Mouse (Mus musculus) liver, embryonic 15.5 days (tissue): ENCODE data around the gene Fads6. TPM values are rescaled to one million over a fixed set of nuclear protein-coding genes. Genes with fewer than 3 reads are reported as not detected.

Experiments used
- ATAC-seq: fragments of 200-750 bp; cut with Nextera tagmentation; 2 replicates; pipeline ENCODE4 v1.8.0; 2017; ENCODE audit warnings: moderate number of reproducible peaks, mild to moderate bottlenecking, moderate library complexity; ENCODE audit not compliant: insufficient read depth
- H3K27ac ChIP-seq: fragments of 300-500 bp; sonication (generic); replicated peaks from 2 replicates; pipeline ENCODE4 v1.5.1; 2015; ENCODE audit warnings: mild to moderate bottlenecking, inconsistent platforms
- H3K27me3 ChIP-seq: fragments of 300-500 bp; sonication (generic); 2 replicates; pipeline ENCODE4 v1.6.1; 2015; ENCODE audit warnings: mild to moderate bottlenecking, inconsistent platforms
- H3K36me3 ChIP-seq: fragments of 300-500 bp; sonication (generic); replicated peaks from 2 replicates; pipeline ENCODE4 v1.6.1; 2015; ENCODE audit warnings: moderate library complexity, mild to moderate bottlenecking, inconsistent platforms
- H3K4me1 ChIP-seq: fragments of 300-500 bp; sonication (generic); replicated peaks from 2 replicates; pipeline ENCODE4 v1.6.1; 2015; ENCODE audit warnings: inconsistent platforms
- H3K4me2 ChIP-seq: fragments of 300-500 bp; sonication (generic); 2 replicates; pipeline ENCODE4 v1.6.1; 2015; ENCODE audit warnings: moderate library complexity, mild to moderate bottlenecking, inconsistent platforms
- H3K4me3 ChIP-seq: fragments of 300-500 bp; sonication (generic); replicated peaks from 2 replicates; pipeline ENCODE4 v1.5.1; 2015; ENCODE audit warnings: mild to moderate bottlenecking, inconsistent platforms
- H3K9ac ChIP-seq: fragments of 300-500 bp; sonication (generic); 2 replicates; pipeline ENCODE4 v1.6.1; 2015; ENCODE audit warnings: moderate library complexity, mild to moderate bottlenecking, inconsistent platforms
- H3K9me3 ChIP-seq: fragments of 300-500 bp; sonication (generic); replicated peaks from 2 replicates; pipeline ENCODE4 v1.6.1; 2016; ENCODE audit warnings: inconsistent platforms
- WGBS: fragments of 180-500 bp; shearing (Covaris S2); methylation state at CpG from one replicate; pipeline ENCODE4 v1.1.7; 2015; ENCODE audit warnings: mixed read lengths; ENCODE audit not compliant: insufficient replicate concordance; 5-methylcytosine and 5-hydroxymethylcytosine counted together
- polyA plus RNA-seq: library from polyadenylated mRNA; unstranded; fragments of >200 nt; fragmentation: Nextera tagmentation; extraction: Ambion mirVana; gene quantifications from 2 replicates; pipeline ENCODE4 v1.2.1, GENCODE M21; 2015

Gene Fads6
- polyA plus RNA-seq, 1 experiment from 2014 or later, result 3.4 TPM

DNA sequence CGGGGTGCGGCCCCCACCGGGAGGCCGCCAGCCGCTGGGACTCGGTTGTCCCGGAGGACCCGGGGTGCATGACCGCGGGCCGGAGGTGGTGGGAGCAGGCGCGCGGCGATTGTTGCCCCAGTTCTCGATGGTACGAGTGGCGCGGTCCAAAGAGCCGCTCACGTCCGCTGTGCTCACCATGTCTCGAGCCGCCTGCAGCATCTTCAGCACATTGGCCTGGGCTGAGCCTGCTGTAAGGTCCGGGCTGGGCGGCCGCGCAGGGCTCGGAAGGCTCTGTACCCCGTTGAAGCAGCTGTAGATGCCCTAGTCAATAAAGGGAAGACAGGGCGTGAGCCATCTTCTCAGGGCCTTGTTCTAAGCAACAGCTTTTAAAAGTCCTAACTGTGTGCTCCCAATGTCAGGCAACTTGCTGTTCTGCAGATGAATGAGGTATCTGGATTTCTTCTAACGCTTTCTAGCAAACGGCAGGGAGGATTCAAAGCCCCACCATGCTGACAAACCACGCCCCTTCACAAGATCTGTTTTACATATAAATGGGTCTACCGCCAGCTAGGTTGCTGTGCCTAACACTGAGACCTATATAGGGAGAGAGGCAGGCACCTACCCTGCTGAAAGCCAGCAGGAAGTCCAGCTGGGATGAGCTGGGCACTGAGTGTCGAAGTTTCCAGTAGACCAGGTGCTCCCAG is 46.9 kb downstream of the Fads6 start:
- Histone ChIP-seq H3K4me3 (peak overlapping the region; percentile 32), H3K9ac (no peak overlapping the region), H3K36me3 (no peaks in the 10 kb centered on the region), H3K9me3 (no peaks in the 10 kb centered on the region), H3K27ac (no peak overlapping the region), H3K27me3 (peaks cover 85% of the 10 kb centered on the region), H3K4me2 (peak overlapping the region; percentile 50), H3K4me1 (peaks cover 9% of the 10 kb centered on the region)
- 5% methylated on average over 36 of the region's 36 CpGs for WGBS
- ATAC-seq, result no peak

- 4% methylated on average over 63 of the region's 63 CpGs for WGBS
These were observed 47.6 kb downstream of the Fads6 start for GRCm38 (mm10) chr11:115249721-115250404.

GRCm38 (mm10) chr11:115247945-115248344 is 49.5 kb downstream of the Fads6 start:
- Histone ChIP-seq H3K4me1 (peaks cover 24% of the 10 kb centered on the region), H3K9ac (no peak overlapping the region), H3K4me2 (no peak overlapping the region), H3K9me3 (no peaks in the 10 kb centered on the region), H3K4me3 (no peak overlapping the region), H3K27me3 (peaks cover 64% of the 10 kb centered on the region), H3K27ac (no peak overlapping the region), H3K36me3 (no peaks in the 10 kb centered on the region)
- 37% methylated on average over 6 of the region's 6 CpGs for WGBS
- no peak for ATAC-seq

More at GRCm38 (mm10) chr11:115249721-115250404, 47.6 kb downstream of the Fads6 start:
- Histone ChIP-seq H3K36me3 (no peaks in the 10 kb centered on the region), H3K27ac (no peak overlapping the region), H3K4me2 (peak overlapping the region; percentile 50), H3K4me3 (peak overlapping the region; percentile 32), H3K9ac (no peak overlapping the region), H3K9me3 (no peaks in the 10 kb centered on the region), H3K27me3 (peaks cover 78% of the 10 kb centered on the region), H3K4me1 (peaks cover 15% of the 10 kb centered on the region)
- no peak for ATAC-seq

- Histone ChIP-seq H3K27me3 (peaks cover 57% of the 10 kb centered on the region), H3K27ac (no peak overlapping the region), H3K4me1 (peaks cover 24% of the 10 kb centered on the region), H3K9ac (no peak overlapping the region), H3K4me2 (no peak overlapping the region), H3K4me3 (no peak overlapping the region), H3K9me3 (no peaks in the 10 kb centered on the region), H3K36me3 (no peaks in the 10 kb centered on the region)
- ATAC-seq, result no peak
- 21% methylated on average over 3 of the region's 3 CpGs for WGBS
These were observed 50.2 kb downstream of the Fads6 start for GRCm38 (mm10) chr11:115247240-115247639.

- Histone ChIP-seq H3K27me3 (peaks cover 50% of the 10 kb centered on the region), H3K9ac (no peak overlapping the region), H3K36me3 (no peaks in the 10 kb centered on the region), H3K27ac (no peak overlapping the region), H3K4me3 (no peak overlapping the region), H3K4me1 (peaks cover 24% of the 10 kb centered on the region), H3K4me2 (no peak overlapping the region), H3K9me3 (no peaks in the 10 kb centered on the region)
- no peak for ATAC-seq
- WGBS, result 67% methylated on average over 8 of the region's 8 CpGs
These were observed 51.1 kb downstream of the Fads6 start for GRCm38 (mm10) chr11:115246386-115246785.

DNA sequence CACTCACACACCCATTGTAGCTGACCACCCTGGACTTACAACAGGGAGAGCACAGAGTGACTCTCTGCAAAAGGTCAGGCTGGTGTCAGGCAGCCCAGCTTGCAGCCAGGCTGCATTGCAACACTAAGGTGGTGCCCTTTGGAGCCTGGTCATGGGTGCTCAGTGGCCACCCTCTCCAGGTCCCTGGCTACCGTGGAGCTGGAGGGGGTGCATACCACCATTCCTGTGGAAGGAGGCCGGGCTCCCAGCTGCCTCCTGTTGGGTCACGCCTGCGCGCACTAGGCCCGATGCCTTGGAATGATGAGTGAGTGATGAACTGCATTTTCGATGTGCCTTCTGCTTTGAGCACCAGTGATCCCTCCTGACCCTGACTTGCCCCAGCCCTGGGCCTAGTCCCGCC is 52.6 kb downstream of the Fads6 start:
- Histone ChIP-seq H3K4me3 (no peak overlapping the region), H3K9ac (no peak overlapping the region), H3K9me3 (no peaks in the 10 kb centered on the region), H3K4me1 (peaks cover 18% of the 10 kb centered on the region), H3K4me2 (no peak overlapping the region), H3K27me3 (peaks cover 34% of the 10 kb centered on the region), H3K36me3 (no peaks in the 10 kb centered on the region), H3K27ac (peak overlapping the region; percentile 72; the same call in 1 of the 2 replicates)
- peak; percentile 67 for ATAC-seq
- WGBS, result 72% methylated on average over 8 of the region's 8 CpGs

DNA sequence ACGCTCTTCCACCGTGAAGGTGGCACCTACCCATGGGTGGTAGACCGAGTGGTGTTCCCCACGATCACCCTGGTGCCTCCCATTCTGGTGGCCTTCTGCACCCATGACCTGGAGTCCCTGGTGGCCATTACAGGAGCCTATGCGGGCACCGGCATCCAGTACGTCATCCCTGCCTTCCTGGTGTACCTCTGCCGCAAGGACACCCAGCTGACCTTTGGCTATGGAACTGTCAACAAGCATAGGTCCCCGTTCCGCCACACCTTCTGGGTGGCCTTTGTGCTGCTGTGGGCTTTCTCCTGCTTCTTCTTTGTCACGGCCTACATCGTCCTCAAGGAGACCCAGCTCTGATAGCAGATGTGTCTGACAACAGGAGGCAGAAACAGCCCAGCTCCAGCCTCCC is 53.7 kb downstream of the Fads6 start:
- Histone ChIP-seq H3K4me3 (no peak overlapping the region), H3K9me3 (no peaks in the 10 kb centered on the region), H3K9ac (no peak overlapping the region), H3K36me3 (no peaks in the 10 kb centered on the region), H3K4me1 (peaks cover 16% of the 10 kb centered on the region), H3K27me3 (peaks cover 24% of the 10 kb centered on the region), H3K4me2 (no peak overlapping the region), H3K27ac (peak overlapping the region; percentile 72; the same call in 1 of the 2 replicates)
- peak; percentile 38; the same call in 1 of the 2 replicates for ATAC-seq
- 70% methylated on average over 12 of the region's 12 CpGs for WGBS

DNA sequence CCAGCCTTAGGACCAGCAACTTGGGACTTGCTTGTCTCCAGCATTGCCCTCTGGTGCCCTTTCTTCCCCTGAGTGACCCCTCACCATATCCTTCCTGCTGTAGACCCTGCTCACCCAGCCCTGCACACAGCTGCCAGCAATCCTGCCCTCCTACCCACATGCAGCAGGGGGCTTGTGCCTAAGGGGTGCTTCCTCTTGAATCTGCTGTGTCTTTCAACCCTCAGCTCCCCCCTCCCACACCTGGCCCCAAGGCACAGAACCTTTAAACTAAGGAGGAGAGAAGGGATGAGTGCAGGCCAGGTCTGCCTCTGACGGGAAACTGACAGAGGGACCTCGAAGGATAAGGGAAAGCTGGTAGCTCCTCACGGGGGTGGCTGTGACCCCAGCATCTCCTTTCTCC is 54.7 kb downstream of the Fads6 start:
- 57% methylated on average over 3 of the region's 3 CpGs for WGBS
- H3K4me2 ChIP-seq, result no peak overlapping the region
- ATAC-seq, result no peak

DNA sequence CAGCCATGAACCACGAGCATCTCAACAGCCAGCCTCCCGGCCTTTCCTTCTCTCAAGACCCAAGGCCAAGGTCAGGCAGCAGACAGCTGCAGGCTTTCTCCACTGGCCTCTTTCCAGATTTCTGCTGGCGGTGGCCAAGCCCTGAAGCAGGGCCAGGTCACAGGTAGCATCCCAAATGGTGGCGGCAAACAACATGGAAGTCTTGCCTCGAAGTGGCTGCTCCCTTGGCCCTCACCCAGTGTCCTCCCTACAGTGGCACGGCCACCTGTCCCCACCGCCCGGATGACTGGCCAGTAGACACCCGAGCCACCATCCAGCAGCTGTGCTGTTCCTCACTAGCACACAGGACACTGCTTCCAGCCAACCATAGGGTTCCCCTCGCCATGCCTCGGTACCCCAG is 56.1 kb downstream of the Fads6 start:
- Histone ChIP-seq H3K4me2 (no peak overlapping the region), H3K4me3 (no peak overlapping the region), H3K27ac (no peak overlapping the region), H3K9ac (no peak overlapping the region), H3K36me3 (no peaks in the 10 kb centered on the region), H3K4me1 (peaks cover 16% of the 10 kb centered on the region), H3K9me3 (no peaks in the 10 kb centered on the region), H3K27me3 (peaks cover 2% of the 10 kb centered on the region; the same call in 1 of the 2 replicates)
- WGBS, result 73% methylated on average over 11 of the region's 11 CpGs
- no peak for ATAC-seq

More for the DNA sequence above, 54.7 kb downstream of the Fads6 start:
- H3K9ac ChIP-seq, result no peak overlapping the region
- H3K4me1 ChIP-seq, result peaks cover 16% of the 10 kb centered on the region
- H3K36me3 ChIP-seq, result no peaks in the 10 kb centered on the region
- no peak overlapping the region for H3K27ac ChIP-seq
- no peaks in the 10 kb centered on the region for H3K9me3 ChIP-seq
- H3K4me3 ChIP-seq, result no peak overlapping the region
- peaks cover 14% of the 10 kb centered on the region for H3K27me3 ChIP-seq

DNA sequence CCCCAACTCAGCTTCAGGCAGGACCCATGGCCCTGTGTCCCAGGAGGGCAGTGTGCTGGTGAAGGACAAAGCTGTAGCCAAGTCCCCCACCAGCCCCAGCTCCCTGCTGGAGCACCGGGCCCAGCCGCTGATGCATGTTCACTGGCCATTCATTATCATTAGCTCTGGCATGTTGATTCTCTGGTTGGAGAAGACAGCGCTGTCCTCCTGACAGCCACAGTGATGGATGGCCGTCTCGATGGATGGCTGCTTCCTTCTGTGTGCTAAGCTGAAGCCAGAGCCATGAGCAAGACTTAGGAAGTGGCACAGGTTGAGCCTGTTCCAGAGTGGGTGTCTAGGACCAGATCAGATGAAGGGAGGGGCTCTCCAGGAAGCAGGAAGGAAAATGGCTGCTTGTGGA is 60.9 kb downstream of the Fads6 start:
- Histone ChIP-seq H3K4me2 (no peak overlapping the region), H3K36me3 (no peaks in the 10 kb centered on the region), H3K27me3 (no peaks in the 10 kb centered on the region), H3K4me3 (no peak overlapping the region), H3K9me3 (no peaks in the 10 kb centered on the region), H3K4me1 (0 out of 2 replicates have a peak, but pooled peaks cover 3% of the 10 kb centered on the region), H3K27ac (no peak overlapping the region), H3K9ac (no peak overlapping the region)
- ATAC-seq, result no peak
- 47% methylated on average over 5 of the region's 5 CpGs for WGBS

GRCm38 (mm10) chr11:115234320-115235044 is 63.0 kb downstream of the Fads6 start:
- Histone ChIP-seq H3K4me1 (peaks cover 8% of the 10 kb centered on the region; the same call in 1 of the 2 replicates), H3K27me3 (no peaks in the 10 kb centered on the region), H3K4me3 (no peak overlapping the region), H3K27ac (no peak overlapping the region), H3K9me3 (no peaks in the 10 kb centered on the region), H3K9ac (no peak overlapping the region), H3K4me2 (no peak overlapping the region), H3K36me3 (no peaks in the 10 kb centered on the region)
- ATAC-seq, result no peak
- 80% methylated on average over 15 of the region's 15 CpGs for WGBS
